Mouse (Mus musculus): ENCODE results near the gene Maged2. TPM values are rescaled to one million over a fixed set of nuclear protein-coding genes. Genes with fewer than 3 reads are reported as not detected.

The Maged2 gene
- polyA plus RNA-seq, 1 experiment from 2014 or later: 388 TPM

Other genes with a start within 250 kb of the Maged2 start
- 3.6 and 4.4 TPM in 2 replicates for gene Pfkfb1, start 226.1 kb downstream of the Maged2 start, polyA plus RNA-seq (2015; fragmentation: Nextera tagmentation; extraction: Ambion mirVana)
- 19.7 and 20.4 TPM in 2 replicates for gene Apex2, start 224.5 kb downstream of the Maged2 start, polyA plus RNA-seq (2015; fragmentation: Nextera tagmentation; extraction: Ambion mirVana)
- 63.8 and 70.7 TPM in 2 replicates for gene Tro, start 156.8 kb downstream of the Maged2 start, polyA plus RNA-seq (2015; fragmentation: Nextera tagmentation; extraction: Ambion mirVana)
- 81.7 and 85.0 TPM in 2 replicates for gene Gnl3l, start 203.0 kb upstream of the Maged2 start, polyA plus RNA-seq (2015; fragmentation: Nextera tagmentation; extraction: Ambion mirVana)
- 11.1 and 12.7 TPM in 2 replicates for gene Fgd1, start 231.8 kb upstream of the Maged2 start, polyA plus RNA-seq (2015; fragmentation: Nextera tagmentation; extraction: Ambion mirVana)